Mouse (Mus musculus) testis, adult 2 months (tissue): ENCODE measurements around the gene Cse1l.

Experiments
- CTCF ChIP-seq: fragments of 200-500 bp; IDR thresholded peaks from 2 replicates; pipeline ENCODE4 v1.5.1; 2012; ENCODE audit warnings: low read depth, mild to moderate bottlenecking, inconsistent platforms, low read length, moderate library complexity; ENCODE audit not compliant: control insufficient read depth, insufficient read depth, insufficient replicate concordance
- POLR2A ChIP-seq: fragments of 200-500 bp; IDR thresholded peaks from 2 replicates; pipeline ENCODE4 v1.6.1; 2012; ENCODE audit warnings: low read depth, mild to moderate bottlenecking, inconsistent platforms, low read length, moderate library complexity; ENCODE audit not compliant: control insufficient read depth

- TF ChIP-seq CTCF (no peak), POLR2A (no peak)
Measured at GRCm38 (mm10) chr2:166857118-166857517, 48.7 kb upstream of the Cse1l start.
